Mouse (Mus musculus) frontal cortex, adult (tissue): ENCODE measurements around the gene Nbea.
A peak's percentile ranks its signal among the peaks of the same experiment; 100 is the strongest.

ENCODE experiments used
- ATAC-seq: cut with Nextera tagmentation; 2 replicates; pipeline ENCODE4 v1.9.2; 2017; ENCODE audit warnings: mild to moderate bottlenecking, moderate library complexity, mixed read lengths; ENCODE audit not compliant: low TSS enrichment

The Nbea gene

GRCm38 (mm10) chr3:55753872-55754271 lies 429.6 kb downstream of the Nbea start:
- no peak for ATAC-seq

GRCm38 (mm10) chr3:55752558-55752957 lies 430.9 kb downstream of the Nbea start:
- no peak for ATAC-seq

GRCm38 (mm10) chr3:55751363-55751762 lies 432.1 kb downstream of the Nbea start:
- no peak for ATAC-seq

GRCm38 (mm10) chr3:55750445-55751065 lies 432.9 kb downstream of the Nbea start:
- peak; percentile 35; the same call in 1 of the 2 replicates for ATAC-seq

GRCm38 (mm10) chr3:55743885-55744284 lies 439.6 kb downstream of the Nbea start:
- no peak for ATAC-seq

GRCm38 (mm10) chr3:55742654-55743053 lies 440.8 kb downstream of the Nbea start:
- ATAC-seq = no peak

- no peak for ATAC-seq
Observed at GRCm38 (mm10) chr3:55742218-55742617, 441.3 kb downstream of the Nbea start.

- ATAC-seq = peak; percentile 28
Observed at GRCm38 (mm10) chr3:55741428-55741827, 442.1 kb downstream of the Nbea start.

GRCm38 (mm10) chr3:55733665-55734064 lies 449.8 kb downstream of the Nbea start:
- 0 out of 2 replicates have a peak, but pooled peaks have one; percentile 21 for ATAC-seq

- peak; percentile 62 for ATAC-seq
Observed at GRCm38 (mm10) chr3:55730549-55730948, 453.0 kb downstream of the Nbea start.

- ATAC-seq = no peak
Observed at GRCm38 (mm10) chr3:55730142-55730541, 453.4 kb downstream of the Nbea start.

- ATAC-seq = no peak
Observed at GRCm38 (mm10) chr3:55714260-55714659, 469.2 kb downstream of the Nbea start.

GRCm38 (mm10) chr3:55713856-55714255 lies 469.6 kb downstream of the Nbea start:
- ATAC-seq = no peak

- ATAC-seq = peak; percentile 42
Observed at GRCm38 (mm10) chr3:55710300-55710699, 473.2 kb downstream of the Nbea start.

- ATAC-seq = no peak
Observed at GRCm38 (mm10) chr3:55701632-55702031, 481.9 kb downstream of the Nbea start.

- ATAC-seq = no peak
Observed at GRCm38 (mm10) chr3:55697174-55697573, 486.3 kb downstream of the Nbea start.

GRCm38 (mm10) chr3:55693073-55693472 lies 490.4 kb downstream of the Nbea start:
- ATAC-seq = no peak

GRCm38 (mm10) chr3:55688098-55688497 lies 495.4 kb downstream of the Nbea start:
- peak; percentile 64 for ATAC-seq

GRCm38 (mm10) chr3:55686993-55687392 lies 496.5 kb downstream of the Nbea start:
- ATAC-seq = 0 out of 2 replicates have a peak, but pooled peaks have one; percentile 24

GRCm38 (mm10) chr3:55685627-55686026 lies 497.9 kb downstream of the Nbea start:
- no peak for ATAC-seq

- ATAC-seq = peak; percentile 73
Observed at GRCm38 (mm10) chr3:55684892-55685291, 498.6 kb downstream of the Nbea start.

GRCm38 (mm10) chr3:55677691-55678090 lies 505.8 kb downstream of the Nbea start:
- ATAC-seq = peak; percentile 78

GRCm38 (mm10) chr3:55674185-55674584 lies 509.3 kb downstream of the Nbea start:
- ATAC-seq = no peak

- ATAC-seq = no peak
Observed at GRCm38 (mm10) chr3:55667048-55667447, 516.5 kb downstream of the Nbea start.
